Mouse (Mus musculus): ENCODE results near the gene Zfp326. TPM values are rescaled to one million over a fixed set of nuclear protein-coding genes. Genes with fewer than 3 reads are reported as not detected.

The Zfp326 gene
- total RNA-seq (2023): 45.0 TPM

GRCm38 (mm10) chr5:105876068-105876924 is at the start of gene Zfp326:
Zfp326 (plus strand) TSS chr5:105876565.

Other genes with a start within 250 kb of the Zfp326 start
- gene Lrrc8d, start 176.6 kb upstream of the Zfp326 start, total RNA-seq (2023): 39.6 TPM